Mouse (Mus musculus) thymus, adult 2 months (tissue): ENCODE results near the gene Ppm1a.

Source experiments
- CTCF ChIP-seq: fragments of 200-500 bp; IDR thresholded peaks from 2 replicates; pipeline ENCODE4 v1.5.1; 2012; ENCODE audit warnings: mild to moderate bottlenecking, control low read depth, low read length, moderate library complexity, borderline replicate concordance; ENCODE audit not compliant: control insufficient read depth, poor library complexity, insufficient read depth; ENCODE audit errors: extremely low read depth
- POLR2A ChIP-seq: fragments of 200-500 bp; IDR thresholded peaks from 2 replicates; pipeline ENCODE4 v1.6.1; 2012; ENCODE audit warnings: mild to moderate bottlenecking, low read length, control low read depth, moderate library complexity; ENCODE audit not compliant: control insufficient read depth, poor library complexity, insufficient read depth; ENCODE audit errors: extremely low read depth

GRCm38 (mm10) chr12:72841500-72841899, 84.2 kb downstream of the Ppm1a start:
- TF ChIP-seq CTCF (no peak), POLR2A (no peak)
